Mouse (Mus musculus): ENCODE results near the gene Cbs.
A peak's percentile ranks its signal among the peaks of the same experiment; 100 is the strongest.
"Not testable (repeated sequence)": the region's sequence is repeated elsewhere in the genome, so short reads cannot be mapped to it uniquely, and the experiment has no call there.

The Cbs gene

GRCm38 (mm10) chr17:31646199-31647002 is 9.4 kb upstream of the Cbs start:
- DNase-seq (ENCODE audit: low read depth, low spot score), result no peak

- no peak for DNase-seq (ENCODE audit: low read depth, low spot score)
Measured at GRCm38 (mm10) chr17:31642913-31643312, 5.9 kb upstream of the Cbs start.

DNA sequence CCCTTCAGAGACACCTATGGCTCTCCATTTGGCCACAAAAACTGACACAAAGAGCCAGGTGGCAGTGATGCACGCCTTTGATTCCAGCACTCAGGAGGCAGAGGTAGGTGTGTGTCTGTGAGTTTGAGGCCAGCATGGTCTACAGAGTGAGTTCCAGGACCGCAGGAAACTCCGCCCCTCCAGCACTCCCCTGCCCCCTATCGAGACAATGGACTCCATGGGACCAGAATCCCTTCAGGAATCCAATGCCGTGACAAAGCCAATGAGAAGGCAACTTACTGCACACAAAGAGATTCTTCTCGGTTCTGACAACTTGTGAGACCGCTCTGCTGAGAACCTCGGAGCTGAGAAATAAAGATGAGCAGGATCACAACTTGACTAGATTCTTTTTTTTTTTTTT is 5.3 kb upstream of the Cbs start:
- DNase-seq (ENCODE audit: low read depth, low spot score), result no peak

DNA sequence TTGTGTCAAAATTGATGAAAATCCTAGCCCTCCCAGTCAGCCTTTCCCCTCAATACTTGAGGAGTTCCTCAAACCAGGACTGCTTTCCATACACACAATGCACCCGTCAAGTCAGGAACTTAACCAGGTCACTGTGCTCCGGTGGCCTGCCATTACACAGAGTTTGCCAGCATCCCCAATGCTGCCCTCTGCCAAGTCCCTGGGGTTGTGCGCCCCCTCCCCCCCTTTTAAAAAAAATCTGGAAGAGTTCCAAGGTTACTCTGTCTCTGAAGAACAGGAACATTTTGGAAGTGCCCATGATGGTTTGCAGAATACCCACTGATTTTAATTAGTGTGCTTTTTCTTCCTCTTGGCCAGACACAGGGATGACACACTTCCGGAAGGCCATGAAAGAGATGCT is 2.6 kb upstream of the Cbs start:
- DNase-seq (ENCODE audit: low read depth, low spot score), result no peak

DNA sequence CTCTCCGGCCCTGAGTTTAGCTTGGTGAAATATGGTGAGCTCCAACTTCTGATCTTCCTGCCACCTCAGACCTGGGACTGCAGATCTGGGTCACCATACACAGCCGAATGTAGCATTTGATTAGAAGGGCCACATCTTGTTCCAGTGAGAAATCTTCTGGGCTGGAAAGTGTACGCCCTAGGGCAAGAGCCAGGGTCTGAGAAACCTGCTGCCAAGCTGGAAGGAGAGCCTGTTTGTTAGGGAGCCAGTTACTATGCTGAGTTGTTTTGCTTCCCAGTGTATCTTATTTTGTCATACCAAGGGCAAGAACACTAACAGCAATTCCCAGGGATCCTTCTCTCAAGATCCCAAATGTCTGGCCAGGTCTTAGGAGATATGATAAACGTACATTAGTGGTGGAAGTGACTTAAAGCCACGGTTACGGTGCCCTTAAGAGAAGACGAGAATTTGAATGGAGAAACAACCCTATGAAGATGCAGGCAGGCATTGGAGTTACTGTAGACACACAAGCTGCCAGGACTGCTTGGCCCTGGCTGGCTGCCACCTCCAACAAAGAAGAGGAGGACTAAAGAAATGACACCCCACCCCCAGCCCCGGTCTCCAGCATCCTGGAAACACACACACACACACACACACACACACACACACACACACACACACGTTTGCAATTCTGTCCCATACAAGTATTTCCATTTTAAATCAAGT is 980 bp upstream of the Cbs start:
- no peak for DNase-seq (ENCODE audit: low read depth, low spot score)

GRCm38 (mm10) chr17:31636277-31636941 is 629 bp downstream of the Cbs start:
- no peak for DNase-seq (ENCODE audit: low read depth, low spot score)

- no peak for DNase-seq (ENCODE audit: low read depth, low spot score)
Measured at GRCm38 (mm10) chr17:31635781-31636180, 1.3 kb downstream of the Cbs start.

- DNase-seq (ENCODE audit: low read depth, low spot score), result no peak
Measured at GRCm38 (mm10) chr17:31634896-31635295, 2.1 kb downstream of the Cbs start.

DNA sequence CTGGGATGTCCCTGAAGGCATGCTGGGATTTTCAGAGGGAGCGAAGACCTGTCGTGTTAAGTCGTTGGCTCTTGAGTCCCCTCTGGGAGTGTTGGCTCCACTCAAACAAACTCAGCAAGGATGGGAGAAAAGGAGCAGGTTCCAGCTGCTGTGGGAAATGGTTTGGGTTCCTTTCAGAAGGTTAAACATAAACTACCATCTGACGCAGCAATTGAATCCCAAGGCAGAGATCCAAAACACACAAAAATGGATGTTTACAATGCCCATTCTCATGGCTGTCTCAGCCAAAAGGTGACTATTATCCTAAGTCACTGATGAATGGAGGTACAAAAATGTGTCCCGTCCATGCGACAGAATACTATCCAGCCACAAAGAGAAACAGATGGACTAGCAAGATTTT is 4.0 kb downstream of the Cbs start:
- DNase-seq (ENCODE audit: low read depth, low spot score), result no peak

- DNase-seq (ENCODE audit: low read depth, low spot score), result no peak
Measured at GRCm38 (mm10) chr17:31631081-31631800, 5.8 kb downstream of the Cbs start.

DNA sequence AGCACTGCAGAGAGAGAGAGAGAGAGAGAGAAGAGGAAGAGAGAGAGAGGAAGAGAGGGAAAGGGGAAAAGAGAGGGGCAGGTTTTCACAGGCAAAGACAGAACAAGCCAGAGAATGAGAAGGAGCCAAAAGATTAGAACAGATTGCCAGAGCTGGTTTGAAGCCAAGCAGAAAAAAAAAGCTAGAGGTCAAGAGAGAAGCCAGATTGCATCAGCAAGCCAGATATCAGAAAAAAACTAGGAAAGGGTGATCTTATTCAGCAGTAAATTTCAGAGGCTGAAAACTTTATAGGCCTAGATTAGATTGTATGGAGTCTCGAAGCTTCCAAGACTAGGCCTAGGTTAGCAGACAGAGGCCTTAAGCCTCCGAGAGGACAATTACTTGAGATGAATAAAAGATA is 9.1 kb downstream of the Cbs start:
- DNase-seq (ENCODE audit: low read depth, low spot score), result no peak

GRCm38 (mm10) chr17:31623101-31623500 is 13.9 kb downstream of the Cbs start:
- DNase-seq (ENCODE audit: low read depth, low spot score), result no peak

- no peak for DNase-seq (ENCODE audit: low read depth, low spot score)
Measured at GRCm38 (mm10) chr17:31613086-31613755, 23.8 kb downstream of the Cbs start.

GRCm38 (mm10) chr17:31609895-31610294 is 27.1 kb downstream of the Cbs start:
- no peak for DNase-seq (ENCODE audit: low read depth, low spot score)

DNA sequence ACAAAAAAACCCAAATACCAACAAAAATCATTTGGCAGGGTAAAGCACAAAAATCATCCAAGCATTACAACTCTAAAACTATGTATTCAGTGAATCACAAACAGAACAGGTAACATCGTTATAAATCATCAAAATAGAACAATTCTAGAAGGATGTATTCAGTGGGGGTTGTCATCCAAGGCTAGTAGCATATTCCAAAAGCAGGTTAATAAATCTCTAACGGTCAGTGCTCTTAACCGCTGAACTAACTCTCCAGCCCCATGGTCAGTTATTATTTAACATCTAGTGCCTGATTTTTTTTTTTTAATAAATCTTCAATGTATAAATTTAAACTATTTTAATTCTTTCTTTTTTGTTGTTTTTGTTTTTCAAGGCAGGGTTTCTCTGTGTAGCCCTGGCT is 27.9 kb downstream of the Cbs start:
- DNase-seq (ENCODE audit: low read depth, low spot score), result not testable (repeated sequence)

DNA sequence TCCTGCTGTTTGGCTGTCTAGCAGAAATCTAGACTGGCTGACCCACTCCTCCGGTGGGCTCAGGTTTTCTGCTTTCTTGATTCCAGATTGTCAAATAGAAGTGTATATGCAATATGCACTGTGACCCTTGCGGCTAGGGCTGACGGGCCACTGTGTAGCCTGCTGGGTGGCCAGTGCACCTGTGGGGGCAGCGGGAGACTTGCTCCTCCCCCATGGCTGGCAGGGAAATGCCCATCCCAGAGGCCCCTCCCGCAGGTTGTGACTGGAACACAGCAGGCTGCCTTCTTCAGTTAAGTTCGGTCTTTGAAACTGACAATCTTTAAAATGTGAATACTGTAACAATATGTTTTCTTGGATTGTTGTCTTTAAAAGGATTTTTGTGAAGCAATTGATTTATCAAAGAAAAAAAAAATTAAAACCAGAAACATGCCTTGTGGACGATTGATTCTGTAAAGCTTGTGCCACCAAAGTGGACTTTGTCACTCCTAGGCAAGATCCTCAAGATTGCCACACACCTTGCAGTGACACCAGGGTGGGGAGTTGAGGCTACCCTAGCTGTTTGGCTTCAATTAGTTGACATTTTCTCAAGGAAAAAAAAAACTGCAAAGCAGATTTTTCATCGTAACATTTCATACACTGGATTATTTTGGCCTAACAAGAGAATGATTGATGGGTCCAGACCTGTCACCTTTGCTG is 29.6 kb downstream of the Cbs start:
- DNase-seq (ENCODE audit: low read depth, low spot score), result no peak

DNA sequence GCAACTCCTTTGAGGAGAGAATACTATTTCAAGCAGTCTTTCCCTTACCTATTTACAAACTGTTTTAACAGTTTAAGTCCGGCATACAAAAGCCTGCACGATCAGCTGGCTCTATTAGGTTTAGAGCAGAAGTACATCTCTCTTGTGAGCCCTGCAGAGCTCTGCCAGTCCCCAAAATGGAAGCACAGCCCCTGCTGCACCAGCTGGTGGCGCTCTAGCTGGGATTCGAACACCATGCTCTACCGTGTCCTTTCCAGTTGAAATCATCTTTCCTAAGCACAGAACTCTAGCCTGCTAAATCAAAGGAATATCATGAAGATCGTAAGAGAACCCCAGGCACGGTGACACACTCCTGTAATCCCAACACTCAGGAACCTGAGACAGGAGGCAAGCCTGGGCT is 30.6 kb downstream of the Cbs start:
- peak; percentile 22 for DNase-seq (ENCODE audit: low read depth, low spot score)

- DNase-seq (ENCODE audit: low read depth, low spot score), result no peak
Measured at GRCm38 (mm10) chr17:31598593-31598992, 38.4 kb downstream of the Cbs start.

DNA sequence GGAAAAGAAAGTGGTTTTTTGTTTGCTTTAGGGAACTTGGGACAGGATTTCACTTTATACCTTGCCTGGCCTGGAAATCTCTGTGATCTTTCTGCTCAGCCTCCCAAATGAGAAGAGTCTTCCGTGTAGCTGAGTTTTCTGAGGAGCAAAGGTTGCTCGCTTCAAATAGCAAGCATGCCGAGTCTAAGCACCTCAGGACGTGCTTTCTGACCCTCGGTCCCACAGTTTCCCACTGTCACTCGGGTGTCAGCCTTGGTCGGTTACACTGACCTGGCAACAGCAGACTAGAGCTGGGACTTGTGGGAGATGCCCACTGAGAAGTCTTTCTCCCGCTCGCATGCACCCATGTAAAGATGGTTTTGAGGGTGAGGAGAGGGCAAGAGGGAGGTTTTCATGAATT is 39.1 kb downstream of the Cbs start:
- DNase-seq (ENCODE audit: low read depth, low spot score), result no peak

- DNase-seq (ENCODE audit: low read depth, low spot score), result no peak
Measured at GRCm38 (mm10) chr17:31595077-31595476, 42.0 kb downstream of the Cbs start.

GRCm38 (mm10) chr17:31594590-31594989 is 42.4 kb downstream of the Cbs start:
- no peak for DNase-seq (ENCODE audit: low read depth, low spot score)

Data from CD4-positive, CD25-positive, alpha-beta regulatory T cell, adult 2 months (primary cell).